Comparison of ENCODE assay signal across 7 mouse cellular contexts in genomic region chr17:46782341-46783221, GRCm38 (mm10). TPM values are rescaled to one million over a fixed set of nuclear protein-coding genes. Genes with fewer than 3 reads are reported as not detected.
DNase-seq lines count a peak whose midpoint lies in the region; ATAC-seq and TF ChIP-seq lines count a peak whose summit lies in the region.

TSS of gene Rpl7l1 (minus strand) at chr17:46782672.

- peak; percentile 80 for TF ChIP-seq CTCF in intestine, postnatal 0 days (IDR thresholded peaks at IDR 0.05; ENCODE audit: low read depth)
- TF ChIP-seq CTCF in small intestine, adult 2 months (IDR thresholded peaks at IDR 0.05; ENCODE audit: extremely low read depth, insufficient read length, insufficient replicate concordance, low read depth, low read length): peak; percentile 80; the same call in 1 of the 2 replicates

- peak; percentile 93 for ATAC-seq in intestine, postnatal 0 days
- peak; percentile 97 for ATAC-seq in midbrain, embryonic 12.5 days (ENCODE audit: low FRiP score, low read depth)

- H3K27me3 ChIP-seq in intestine, postnatal 0 days (replicated peaks; ENCODE audit: control insufficient read depth, insufficient read depth, low read length): no peaks in the 10 kb centered on the region
- H3K27me3 ChIP-seq in midbrain, embryonic 12.5 days: no peaks in the 10 kb centered on the region
- no peaks in the 10 kb centered on the region for H3K27me3 ChIP-seq in small intestine, adult 2 months (ENCODE audit: control insufficient read depth, insufficient read depth, low read length)

- intact Hi-C loops in left cerebral cortex, postnatal 4 days (cut with DNase I): no loop called here

- H3K4me2 ChIP-seq in intestine, postnatal 0 days (replicated peaks; ENCODE audit: low read depth): peak within 1 kb of the TSS; percentile 63
- H3K4me2 ChIP-seq in midbrain, embryonic 12.5 days (replicated peaks): peak within 1 kb of the TSS; percentile 68

- no peaks in the 10 kb centered on the region for H3K4me1 ChIP-seq in intestine, postnatal 0 days (replicated peaks; ENCODE audit: control insufficient read depth, insufficient read depth, low read length)
- peaks cover 8% of the 10 kb centered on the region for H3K4me1 ChIP-seq in midbrain, embryonic 12.5 days
- H3K4me1 ChIP-seq in small intestine, adult 2 months (ENCODE audit: control insufficient read depth, insufficient read depth, insufficient read length, low read length): no peaks in the 10 kb centered on the region

- peak within 1 kb of the TSS; percentile 68 for H3K4me3 ChIP-seq in intestine, postnatal 0 days (ENCODE audit: low read depth, low read length)
- H3K4me3 ChIP-seq in midbrain, embryonic 12.5 days: peak within 1 kb of the TSS; percentile 71
- peak within 1 kb of the TSS; percentile 93 for H3K4me3 ChIP-seq in small intestine, adult 2 months (ENCODE audit: low read depth, low read length)

- H3K9me3 ChIP-seq in intestine, postnatal 0 days (ENCODE audit: control insufficient read depth): no peaks in the 10 kb centered on the region
- no peaks in the 10 kb centered on the region for H3K9me3 ChIP-seq in midbrain, embryonic 12.5 days

- peak; percentile 79 for TF ChIP-seq POLR2A in small intestine, adult 2 months (IDR thresholded peaks at IDR 0.05; ENCODE audit: low read depth, low read length)

- H3K36me3 ChIP-seq in intestine, postnatal 0 days (ENCODE audit: control insufficient read depth, insufficient read depth): peaks cover 28% of the 10 kb centered on the region
- H3K36me3 ChIP-seq in midbrain, embryonic 12.5 days: peaks cover 30% of the 10 kb centered on the region
- peaks cover 27% of the 10 kb centered on the region for H3K36me3 ChIP-seq in small intestine, adult 2 months (ENCODE audit: control insufficient read depth, insufficient read depth, low read length)

- H3K9ac ChIP-seq in intestine, postnatal 0 days (ENCODE audit: low read depth, low read length): peak within 1 kb of the TSS; percentile 65
- H3K9ac ChIP-seq in midbrain, embryonic 12.5 days (replicated peaks): peak within 1 kb of the TSS; percentile 81

- under 1% methylated on average over 44 of the region's 44 CpGs for WGBS in intestine, postnatal 0 days
- WGBS in midbrain, embryonic 12.5 days: 1% methylated on average over 44 of the region's 44 CpGs
- WGBS in small intestine, adult 2 months: under 1% methylated on average over 44 of the region's 44 CpGs

- peak within 1 kb of the TSS; percentile 78 for H3K27ac ChIP-seq in intestine, postnatal 0 days (ENCODE audit: low read depth, low read length)
- peak within 1 kb of the TSS; percentile 83 for H3K27ac ChIP-seq in midbrain, embryonic 12.5 days (replicated peaks)
- H3K27ac ChIP-seq in small intestine, adult 2 months (ENCODE audit: insufficient read depth, low read depth, low read length): peak within 1 kb of the TSS; percentile 84

- peak; percentile 88 for DNase-seq in adrenal gland, adult 8-10 months
- peak; percentile 94 for DNase-seq in embryo, embryonic 9.5 days (ENCODE audit: extremely low spot score)
- DNase-seq in gonadal fat pad, adult 2 months (ENCODE audit: low read depth): no peak
- DNase-seq in left cerebral cortex, postnatal 4 days: peak; percentile 95

RNA-seq across cellular contexts. Expression of gene Rpl7l1, which starts in this region (rescaled TPM):
- 10 to 100 TPM; 78.9 to 89.9 (median 83.8) TPM for total RNA-seq in adrenal gland, adult 8-10 months (2022)
- 21.7 and 27.0 TPM in 2 replicates for polyA plus RNA-seq in gonadal fat pad, adult 2 months (2012; rRNA removed)
- 77.1 and 78.5 TPM in 2 replicates for polyA plus RNA-seq in intestine, postnatal 0 days (2015; fragmentation: Nextera tagmentation; extraction: Ambion mirVana)
- 10 to 100 TPM; 47.3 to 58.3 TPM for total RNA-seq in left cerebral cortex, postnatal 4 days (2021)
- 150 and 161 TPM in 2 replicates for polyA plus RNA-seq in midbrain, embryonic 12.5 days (2016; fragmentation: Nextera tagmentation; extraction: Ambion mirVana)
- polyA plus RNA-seq in small intestine, adult 2 months (2012; rRNA removed): 5.4 and 7.4 TPM in 2 replicates
